Mouse (Mus musculus) heart, embryonic 12.5 days (tissue): ENCODE results near the gene Dcbld1. TPM values are rescaled to one million over a fixed set of nuclear protein-coding genes. Genes with fewer than 3 reads are reported as not detected.

Experiments
- polyA plus RNA-seq: library from polyadenylated mRNA; unstranded; fragments of >200 nt; fragmentation: Nextera tagmentation; extraction: Ambion mirVana; gene quantifications from 2 replicates; pipeline ENCODE4 v1.2.1, GENCODE M21; 2016

The Dcbld1 gene
- polyA plus RNA-seq, 1 experiment from 2014 or later: 9.3 TPM

Other genes with a start within 250 kb of the Dcbld1 start
- 0.29 and 0.33 TPM in 2 replicates for gene Vgll2, start 211.1 kb upstream of the Dcbld1 start, polyA plus RNA-seq
- 0.03 TPM in 1 of 2 replicates, not detected in the other for gene Ros1, start 38.4 kb upstream of the Dcbld1 start, polyA plus RNA-seq
- gene Gm26741, start 125.1 kb downstream of the Dcbld1 start, polyA plus RNA-seq: not detected in 2 replicates
- gene Gopc, start 148.5 kb downstream of the Dcbld1 start, polyA plus RNA-seq: 20.2 and 23.3 TPM in 2 replicates
- not detected in 2 replicates for gene Nepn, start 155.4 kb downstream of the Dcbld1 start, polyA plus RNA-seq
- gene Nus1, start 183.9 kb downstream of the Dcbld1 start, polyA plus RNA-seq: 11.4 TPM in 2 replicates